Comparison of ENCODE assay signal across 8 mouse cellular contexts in genomic region chr4:34887295-34887694, GRCm38 (mm10). TPM values are rescaled to one million over a fixed set of nuclear protein-coding genes. Genes with fewer than 3 reads are reported as not detected.
DNase-seq lines count a peak whose midpoint lies in the region; ATAC-seq and TF ChIP-seq lines count a peak whose summit lies in the region.

No protein-coding gene starts in this region.

- DNase-seq in heart, adult 11 months = peak; percentile 41
- DNase-seq in heart, adult 18-20 months = no peak
- no peak for DNase-seq in CH12.LX (ENCODE audit: extremely low read depth)
- peak; percentile 8 for DNase-seq in forebrain, embryonic 14.5 days (ENCODE audit: low spot score)
- DNase-seq in liver, embryonic 14.5 days (ENCODE audit: low read depth in 3 of 3, low spot score in 3 of 3) = no peak
- DNase-seq in gastrocnemius, postnatal 4 days (ENCODE audit: low spot score in 2 of 2) = no peak
- no peak for DNase-seq in spleen, postnatal 36 days (ENCODE audit: low spot score in 2 of 2)
- no peak for DNase-seq in adrenal gland, postnatal 25 days

- no peaks in the 10 kb centered on the region for H3K9me3 ChIP-seq in CH12.LX (replicated peaks; ENCODE audit: low read length)
- H3K9me3 ChIP-seq in forebrain, embryonic 14.5 days (replicated peaks; ENCODE audit: control insufficient read depth, low read length) = no peaks in the 10 kb centered on the region
- no peaks in the 10 kb centered on the region for H3K9me3 ChIP-seq in liver, embryonic 14.5 days (ENCODE audit: control insufficient read depth, low read length)

- peaks cover 4 to 13% of the 10 kb centered on the region in 2 experiments; a peak in 3 of 4 replicates for H3K4me1 ChIP-seq in CH12.LX (ENCODE audit: control insufficient read depth in 1 of 2, insufficient read depth in 2 of 2)
- peaks cover 8% of the 10 kb centered on the region for H3K4me1 ChIP-seq in forebrain, embryonic 14.5 days (ENCODE audit: control insufficient read depth, insufficient read depth, low read length)
- H3K4me1 ChIP-seq in liver, embryonic 14.5 days (replicated peaks; ENCODE audit: control insufficient read depth in 2 of 2, insufficient read depth in 2 of 2, low read length in 1 of 2) = peaks cover 11 to 21% of the 10 kb centered on the region in 2 experiments

- H3K36me3 ChIP-seq in CH12.LX (replicated peaks in 1 of 2; ENCODE audit: control insufficient read depth in 1 of 2, insufficient read depth in 1 of 2, low read length in 1 of 2) = no peaks in the 10 kb centered on the region
- no peaks in the 10 kb centered on the region for H3K36me3 ChIP-seq in forebrain, embryonic 14.5 days (ENCODE audit: control insufficient read depth, insufficient read depth, low read length)
- H3K36me3 ChIP-seq in liver, embryonic 14.5 days (replicated peaks; ENCODE audit: control insufficient read depth, insufficient read depth, low read depth) = no peaks in the 10 kb centered on the region

- no peak for TF ChIP-seq CTCF in CH12.LX (conservative IDR thresholded peaks at IDR 0.05 in 1 of 2, IDR thresholded peaks at IDR 0.05 in 1 of 2; ENCODE audit: low read depth in 2 of 2, low read length in 2 of 2)
- TF ChIP-seq CTCF in liver, embryonic 14.5 days (IDR thresholded peaks at IDR 0.05; ENCODE audit: low read depth) = no peak

- H3K27me3 ChIP-seq in CH12.LX (replicated peaks) = peaks cover 1% of the 10 kb centered on the region
- H3K27me3 ChIP-seq in forebrain, embryonic 14.5 days (replicated peaks; ENCODE audit: control insufficient read depth, insufficient read depth, low read length) = peaks cover 18% of the 10 kb centered on the region; the same call in 1 of the 2 replicates
- no peaks in the 10 kb centered on the region; the same call in 1 of the 2 replicates for H3K27me3 ChIP-seq in liver, embryonic 14.5 days (ENCODE audit: control insufficient read depth, insufficient read depth, low read length)

- H3K9ac ChIP-seq in CH12.LX (ENCODE audit: insufficient read depth, low read depth) = peak overlapping the region; percentile 72
- H3K9ac ChIP-seq in forebrain, embryonic 14.5 days (ENCODE audit: low read length) = peak overlapping the region; percentile 84
- peak overlapping the region; percentile 66 for H3K9ac ChIP-seq in liver, embryonic 14.5 days (replicated peaks)

- dilution Hi-C loops in CH12.LX (cut with MboI; ENCODE audit: extremely low pct_ligation_motif_present, extremely low pct_unique_long_range_greater_than_20kb, low sequenced_read_pairs) = no loop called here

- WGBS in forebrain, embryonic 14.5 days = 5% methylated on average over 7 of the region's 7 CpGs
- 15% methylated on average over 7 of the region's 7 CpGs for WGBS in liver, embryonic 14.5 days (ENCODE audit: insufficient replicate concordance)

- peak overlapping the region; percentile 88 for H3K4me2 ChIP-seq in CH12.LX (ENCODE audit: insufficient read depth, low read depth, poor library complexity, severe bottlenecking)
- H3K4me2 ChIP-seq in forebrain, embryonic 14.5 days (ENCODE audit: low read length) = peak overlapping the region; percentile 72
- peak overlapping the region; percentile 89 for H3K4me2 ChIP-seq in liver, embryonic 14.5 days (ENCODE audit: low read depth)

- no peak for TF ChIP-seq EP300 in CH12.LX (IDR thresholded peaks at IDR 0.05; ENCODE audit: low read length)
- TF ChIP-seq EP300 in liver, embryonic 14.5 days (IDR thresholded peaks at IDR 0.05; ENCODE audit: low read depth) = no peak

- H3K27ac ChIP-seq in CH12.LX (ENCODE audit: insufficient read depth, low read depth) = no peak overlapping the region
- H3K27ac ChIP-seq in forebrain, embryonic 14.5 days (ENCODE audit: low read depth, low read length) = no peak overlapping the region
- no peak overlapping the region; the same call in 1 of the 2 replicates for H3K27ac ChIP-seq in liver, embryonic 14.5 days

- in situ Hi-C loops in CH12.LX (cut with MboI; ENCODE audit: low pct_ligation_motif_present, low pct_unique_long_range_greater_than_20kb, low sequenced_read_pairs) = no loop called here

- no peak for TF ChIP-seq RAD21 in CH12.LX (IDR thresholded peaks at IDR 0.05; ENCODE audit: low read depth, low read length)

- peak overlapping the region; percentile 61 to 78 (median 72) for H3K4me3 ChIP-seq in CH12.LX (replicated peaks in 1 of 3; ENCODE audit: low read depth in 2 of 3, low read length in 2 of 3, poor library complexity in 1 of 3)
- H3K4me3 ChIP-seq in forebrain, embryonic 14.5 days (ENCODE audit: low read depth, low read length) = peak overlapping the region; percentile 64
- H3K4me3 ChIP-seq in liver, embryonic 14.5 days (ENCODE audit: insufficient read depth in 1 of 2, low read depth in 2 of 2, low read length in 2 of 2) = peak overlapping the region; percentile 68 to 80

- peaks cover 4% of the 10 kb centered on the region for H3K79me2 ChIP-seq in CH12.LX (replicated peaks; ENCODE audit: control insufficient read depth, extremely low read depth, insufficient read depth, poor library complexity, severe bottlenecking)

- ATAC-seq in forebrain, embryonic 14.5 days = no peak
- ATAC-seq in liver, embryonic 14.5 days (ENCODE audit: insufficient read depth) = no peak

- no peak for TF ChIP-seq POLR2A in CH12.LX (IDR thresholded peaks at IDR 0.05; ENCODE audit: low read depth, low read length)

TF ChIP-seq in CH12.LX, 34 proteins besides CTCF, POLR2A, EP300 and RAD21:
- TF ChIP-seq ZKSCAN1 (IDR thresholded peaks at IDR 0.05; ENCODE audit: borderline replicate concordance, low read depth, low read length) (no peak), JUND (conservative IDR thresholded peaks at IDR 0.05; ENCODE audit: low read depth, low read length) (no peak), MXI1 (IDR thresholded peaks at IDR 0.05; ENCODE audit: low read depth, low read length) (0 out of 2 replicates have a peak, but pooled peaks have one; percentile 29), UBTF (IDR thresholded peaks at IDR 0.05; ENCODE audit: low read depth, low read length) (no peak), JUN (IDR thresholded peaks at IDR 0.05; ENCODE audit: insufficient read depth, low read depth, low read length) (no peak), ETS1 (conservative IDR thresholded peaks at IDR 0.05; ENCODE audit: low read depth, low read length) (no peak), CHD2 (IDR thresholded peaks at IDR 0.05; ENCODE audit: low read length) (no peak), ZMIZ1 (IDR thresholded peaks at IDR 0.05; ENCODE audit: low read depth, low read length) (no peak), SIN3A (IDR thresholded peaks at IDR 0.05; ENCODE audit: low read length) (no peak; the same call in 1 of the 2 replicates), MAX (IDR thresholded peaks at IDR 0.05; ENCODE audit: low read length) (no peak), USF1 (IDR thresholded peaks at IDR 0.05; ENCODE audit: low read depth, low read length) (no peak), BHLHE40 (IDR thresholded peaks at IDR 0.05; ENCODE audit: low read depth, low read length) (no peak), SMC3 (IDR thresholded peaks at IDR 0.05; ENCODE audit: low read depth, low read length) (no peak), HCFC1 (IDR thresholded peaks at IDR 0.05; ENCODE audit: low read depth, low read length) (no peak), CHD1 (IDR thresholded peaks at IDR 0.05; ENCODE audit: low read depth, low read length) (0 out of 2 replicates have a peak, but pooled peaks have one; percentile 64)
TF ChIP-seq in CH12.LX: peak in this region for 2.

RNA-seq across cellular contexts. Expression of gene Zfp292, which starts 4.5 kb away (rescaled TPM):
- total RNA-seq in heart, adult 18-20 months (2021) = 10 to 100 TPM; 12.7 to 14.4 TPM
- total RNA-seq in CH12.LX (2012; rRNA removed) (8.3 and 9.5 TPM in 2 replicates), CH12.LX (2014; rRNA removed) (13.6 and 14.2 TPM in 2 replicates)
- 10.1 and 11.4 TPM in 2 replicates for polyA plus RNA-seq in CH12.LX (2012; ENCODE audit: insufficient read length, low read depth)
- 38.8 and 41.6 TPM in 2 replicates for polyA plus RNA-seq in forebrain, embryonic 14.5 days (2014; fragmentation: Nextera tagmentation; extraction: Ambion mirVana)
- polyA plus RNA-seq in liver, embryonic 14.5 days (2012; rRNA removed) = 1.7 and 2.5 TPM in 2 replicates
- 4.7 and 4.9 TPM in 2 replicates for polyA plus RNA-seq in liver, embryonic 14.5 days (2014; fragmentation: Nextera tagmentation; extraction: Ambion mirVana)
- total RNA-seq in gastrocnemius, postnatal 4 days (2021) = 10 to 100 TPM; 19.1 to 19.5 TPM
- 22.6 TPM in 2 replicates for total RNA-seq in adrenal gland, postnatal 25 days (2021)

RNA-seq across cellular contexts. Expression of gene Cga, which starts 6.3 kb away (rescaled TPM):
- total RNA-seq in heart, adult 18-20 months (2021) = not detected
- total RNA-seq in CH12.LX (2012; rRNA removed) = not detected in 2 replicates
- total RNA-seq in CH12.LX (2014; rRNA removed) = not detected in 2 replicates
- polyA plus RNA-seq in CH12.LX (2012; ENCODE audit: insufficient read length, low read depth) = not detected in 2 replicates
- polyA plus RNA-seq in forebrain, embryonic 14.5 days (2014; fragmentation: Nextera tagmentation; extraction: Ambion mirVana) = 0.36 TPM in 1 of 2 replicates, not detected in the other
- not detected in 2 replicates for polyA plus RNA-seq in liver, embryonic 14.5 days (2012; rRNA removed)
- not detected in 2 replicates for polyA plus RNA-seq in liver, embryonic 14.5 days (2014; fragmentation: Nextera tagmentation; extraction: Ambion mirVana)
- total RNA-seq in gastrocnemius, postnatal 4 days (2021) = not detected
- total RNA-seq in adrenal gland, postnatal 25 days (2021) = not detected in 2 replicates

Comparison
In these comparisons a context has a peak if more than half of its experiments do, and no peak if none do; other contexts are left out.
1. DNase-seq: peak in heart, adult 11 months (single experiment) and forebrain, embryonic 14.5 days (single experiment); none in heart, adult 18-20 months (0 of 2), CH12.LX (single experiment), liver, embryonic 14.5 days (0 of 3), gastrocnemius, postnatal 4 days (0 of 2), spleen, postnatal 36 days (0 of 2) and adrenal gland, postnatal 25 days (single experiment).
2. Peak in every context shown above with its lines, with median percentiles within 50 percentile points of each other: H3K4me2 ChIP-seq, H3K4me3 ChIP-seq and H3K9ac ChIP-seq.